Mouse (Mus musculus) frontal cortex, adult (tissue): ENCODE measurements at regions not wholly inside any gene's neighbourhood (a gene's known extent, or its start where the extent isn't known, plus 50 kb on each side); places are given as distances from the start of the nearest gene placed in this dataset.
"Not testable (repeated sequence)": the region's sequence is repeated elsewhere in the genome, so short reads cannot be mapped to it uniquely, and the experiment has no call there.

Source experiments
- ATAC-seq: cut with Nextera tagmentation; 2 replicates; pipeline ENCODE4 v1.9.2; 2017; ENCODE audit warnings: mild to moderate bottlenecking, moderate library complexity, mixed read lengths; ENCODE audit not compliant: low TSS enrichment

- ATAC-seq: no peak
These were observed 267.0 kb upstream of the Tmpo start for GRCm38 (mm10) chr10:91447974-91448703.

DNA sequence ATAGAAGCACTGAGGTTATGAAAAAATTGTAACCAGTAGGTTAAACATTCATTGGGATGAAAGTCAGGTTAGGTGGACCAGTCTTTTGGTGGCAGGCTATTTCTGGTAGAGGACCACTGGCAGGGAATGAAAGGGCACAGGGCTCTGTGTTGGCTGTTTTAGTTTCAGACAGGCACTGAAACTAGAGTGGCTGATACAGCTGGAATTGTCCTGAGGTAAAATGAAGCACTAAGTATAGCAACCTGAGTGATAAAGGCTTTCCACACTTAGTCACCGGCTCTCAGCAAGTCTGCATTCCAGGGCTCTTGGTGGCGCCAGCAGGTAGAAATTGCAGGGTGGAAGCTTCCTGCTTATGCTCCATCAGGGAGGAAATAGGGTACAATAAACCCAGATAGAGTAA is 262.2 kb upstream of the Tmpo start:
- no peak for ATAC-seq

GRCm38 (mm10) chr10:91440051-91440450 is 258.9 kb upstream of the Tmpo start:
- no peak for ATAC-seq

DNA sequence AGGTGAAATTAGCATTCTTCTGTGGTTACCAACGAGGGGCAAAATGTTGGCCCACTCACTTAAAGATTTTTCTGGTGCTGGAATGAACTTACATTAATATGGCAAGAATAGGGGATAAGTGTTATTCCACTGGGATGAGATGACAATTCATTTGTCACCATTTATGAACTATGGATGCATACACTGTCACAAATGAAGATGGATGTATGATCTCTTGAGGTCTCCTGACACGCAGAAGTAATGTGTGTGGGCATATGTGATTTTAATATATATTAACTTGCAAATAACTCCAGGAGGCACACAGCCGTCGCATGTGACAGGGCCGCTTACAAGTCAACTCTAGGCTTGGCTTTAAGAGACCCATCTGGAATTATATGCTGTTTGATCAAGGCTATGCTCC is 256.8 kb upstream of the Tmpo start:
- ATAC-seq: no peak

- no peak for ATAC-seq
These were observed 255.0 kb upstream of the Tmpo start for GRCm38 (mm10) chr10:91436091-91436569.

GRCm38 (mm10) chr10:91430281-91430680 is 249.2 kb upstream of the Tmpo start:
- peak; percentile 50; the same call in 1 of the 2 replicates for ATAC-seq

DNA sequence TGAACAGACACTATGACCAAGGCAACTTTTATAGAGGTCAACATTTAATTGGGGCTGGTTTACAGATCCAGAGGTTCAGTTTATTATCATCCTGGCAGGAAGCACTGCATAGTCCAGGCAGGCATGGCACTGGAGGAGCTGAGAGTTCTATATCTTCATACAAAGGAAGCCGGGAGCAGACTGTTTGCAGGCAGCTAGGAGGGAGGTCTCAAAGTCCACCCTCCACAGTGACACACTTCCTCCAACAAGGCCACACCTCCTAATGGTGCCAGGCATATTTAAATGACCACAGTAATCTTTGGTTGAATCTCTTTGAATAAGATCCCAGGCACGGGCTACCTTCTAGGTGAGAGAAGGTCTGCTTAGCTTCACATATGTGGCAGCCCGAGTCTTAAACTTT is 245.5 kb upstream of the Tmpo start:
- no peak for ATAC-seq

GRCm38 (mm10) chr10:91425625-91426385 is 244.7 kb upstream of the Tmpo start:
- not testable (repeated sequence) for ATAC-seq

GRCm38 (mm10) chr10:91424786-91425185 is 243.7 kb upstream of the Tmpo start:
- ATAC-seq: no peak

DNA sequence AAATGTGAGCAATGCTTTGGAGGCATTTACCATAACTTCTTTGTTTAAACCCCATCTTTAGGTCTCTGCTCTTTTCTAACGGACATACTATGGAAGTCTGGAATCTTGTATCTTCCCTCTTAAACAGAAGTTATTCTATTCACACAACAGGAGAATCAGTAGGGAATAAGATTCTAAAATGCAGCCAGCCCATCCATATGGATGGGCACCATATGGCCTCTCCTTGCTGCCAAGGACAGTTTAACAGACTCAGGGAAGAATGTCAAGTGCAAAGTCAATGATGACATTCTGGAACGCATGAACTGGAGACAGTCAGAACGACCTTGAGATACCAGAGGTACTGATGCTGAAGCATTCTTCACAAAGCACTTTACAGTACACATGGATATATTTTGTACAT is 206.1 kb upstream of the Tmpo start:
- peak; percentile 62 for ATAC-seq

DNA sequence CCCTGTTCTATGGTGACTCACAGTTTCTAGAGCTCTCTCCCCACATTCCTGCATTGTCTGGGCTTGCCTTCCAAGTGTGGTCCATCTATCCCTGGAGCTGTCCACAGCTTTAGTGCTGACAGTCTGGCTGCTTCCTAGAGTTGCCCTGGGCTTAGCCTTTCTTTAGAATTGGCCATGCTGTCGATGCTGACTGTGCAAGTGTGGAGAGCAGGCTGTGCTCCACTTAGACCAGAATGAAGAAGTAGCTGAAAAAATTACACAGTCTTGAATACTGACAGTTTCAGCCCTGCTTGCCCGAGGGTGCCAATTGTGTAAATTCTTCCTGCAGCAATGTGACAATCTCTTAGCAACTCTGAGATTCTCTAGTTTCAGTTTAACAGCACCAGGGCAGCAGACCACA is 203.3 kb upstream of the Tmpo start:
- peak; percentile 85 for ATAC-seq

GRCm38 (mm10) chr10:91376683-91377082 is 195.6 kb upstream of the Tmpo start:
- no peak for ATAC-seq

GRCm38 (mm10) chr10:91367488-91367887 is 186.4 kb upstream of the Tmpo start:
- ATAC-seq: no peak

DNA sequence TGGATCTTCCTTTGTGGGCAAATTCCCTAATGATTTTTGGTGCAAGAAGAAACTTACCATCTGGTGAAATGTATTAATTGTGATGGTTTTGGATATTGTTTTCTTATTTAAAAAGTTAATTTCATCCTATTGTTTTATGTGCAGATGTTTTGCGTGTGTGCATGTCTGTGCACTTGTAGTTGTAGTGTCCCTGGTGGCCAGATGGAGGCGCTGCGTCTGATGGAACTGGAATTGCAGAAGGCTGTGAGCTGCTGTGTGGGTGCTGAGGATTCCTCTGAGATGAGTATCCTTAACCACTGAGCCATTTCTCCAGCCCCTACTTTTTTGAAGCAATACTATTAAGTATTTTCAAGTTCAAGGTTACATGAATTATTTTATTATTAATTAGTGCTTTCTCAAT is 181.5 kb upstream of the Tmpo start:
- no peak for ATAC-seq

- no peak for ATAC-seq
These were observed 180.5 kb upstream of the Tmpo start for GRCm38 (mm10) chr10:91361621-91362020.

DNA sequence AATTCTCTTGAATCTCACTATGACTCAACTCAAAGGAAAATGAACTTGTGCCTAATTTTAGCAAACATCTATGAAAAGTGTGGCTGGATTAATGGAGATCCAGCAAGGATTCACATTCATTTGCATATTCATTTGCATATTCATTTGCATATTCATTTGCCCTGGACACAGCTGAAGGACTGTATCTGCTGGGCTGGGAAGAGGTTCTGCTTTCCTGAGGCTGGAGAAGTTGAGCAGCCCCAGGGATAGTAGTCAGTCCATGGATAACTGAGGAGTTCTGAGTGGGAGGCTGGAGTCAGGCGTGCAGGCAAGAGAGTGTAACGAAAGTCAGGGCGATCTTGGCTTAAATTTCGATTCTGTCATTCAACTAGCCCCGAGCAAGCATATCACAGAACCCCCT is 164.3 kb upstream of the Tmpo start:
- peak; percentile 27; the same call in 1 of the 2 replicates for ATAC-seq

- ATAC-seq: no peak
These were observed 161.0 kb upstream of the Tmpo start for GRCm38 (mm10) chr10:91342083-91342482.

GRCm38 (mm10) chr10:91339361-91339760 is 158.2 kb upstream of the Tmpo start:
- ATAC-seq: no peak

DNA sequence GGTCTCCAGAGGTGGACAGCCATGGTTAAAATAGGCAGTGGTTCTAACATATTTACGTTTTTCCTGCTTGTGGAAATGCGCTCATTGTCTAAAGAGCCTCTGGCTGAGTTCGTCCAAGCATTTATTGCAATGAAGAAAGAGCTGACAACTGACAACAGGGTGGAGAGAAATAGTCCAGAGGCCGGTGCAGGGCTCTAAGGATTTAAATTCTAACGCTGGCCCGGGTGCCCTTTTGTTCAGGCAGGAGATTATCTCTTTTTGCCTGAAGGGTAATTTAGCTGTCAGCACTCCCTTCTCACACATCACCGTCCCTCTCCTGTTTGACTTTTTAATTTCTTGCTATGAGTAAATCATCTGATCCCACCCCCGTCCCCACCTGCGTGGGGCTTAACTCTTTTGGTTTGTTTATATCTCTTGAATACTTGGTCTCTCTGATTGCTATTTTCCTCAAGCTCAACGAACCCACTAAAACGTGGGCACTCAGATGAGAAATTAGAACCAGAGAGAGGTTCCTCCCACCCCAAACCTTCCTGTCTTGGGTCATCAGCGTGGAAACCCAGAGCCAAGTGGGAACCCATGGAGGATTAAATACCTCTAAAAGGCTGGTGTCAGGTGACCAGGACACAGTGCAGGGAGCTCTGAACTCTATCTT is 145.7 kb upstream of the Tmpo start:
- ATAC-seq: no peak

DNA sequence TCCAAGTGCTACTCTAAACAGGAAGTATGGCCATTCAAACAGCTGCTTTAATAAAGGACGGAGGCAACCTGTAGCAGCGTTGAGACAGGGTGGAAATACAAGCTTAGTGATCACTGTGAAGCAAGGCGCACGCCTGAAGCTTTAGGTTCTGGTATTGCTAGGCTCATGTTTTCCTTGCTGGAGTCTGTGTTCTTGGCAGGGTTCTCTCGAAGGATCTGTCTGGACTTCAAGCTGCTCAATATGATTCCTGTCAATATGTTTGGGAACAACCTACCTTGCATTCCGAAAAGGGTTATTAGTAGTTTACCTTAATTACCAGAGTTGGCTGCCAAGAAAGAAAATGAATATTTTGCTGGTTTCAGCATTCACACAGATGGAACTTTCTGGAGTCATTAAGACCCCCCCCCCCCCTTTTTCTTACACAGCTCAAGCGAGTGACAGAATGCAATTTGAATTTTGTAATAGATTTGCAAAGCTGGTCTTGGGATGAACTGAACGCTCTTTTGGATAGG is 145.1 kb upstream of the Tmpo start:
- ATAC-seq: no peak

GRCm38 (mm10) chr10:91321226-91321625 is 140.1 kb upstream of the Tmpo start:
- no peak for ATAC-seq

DNA sequence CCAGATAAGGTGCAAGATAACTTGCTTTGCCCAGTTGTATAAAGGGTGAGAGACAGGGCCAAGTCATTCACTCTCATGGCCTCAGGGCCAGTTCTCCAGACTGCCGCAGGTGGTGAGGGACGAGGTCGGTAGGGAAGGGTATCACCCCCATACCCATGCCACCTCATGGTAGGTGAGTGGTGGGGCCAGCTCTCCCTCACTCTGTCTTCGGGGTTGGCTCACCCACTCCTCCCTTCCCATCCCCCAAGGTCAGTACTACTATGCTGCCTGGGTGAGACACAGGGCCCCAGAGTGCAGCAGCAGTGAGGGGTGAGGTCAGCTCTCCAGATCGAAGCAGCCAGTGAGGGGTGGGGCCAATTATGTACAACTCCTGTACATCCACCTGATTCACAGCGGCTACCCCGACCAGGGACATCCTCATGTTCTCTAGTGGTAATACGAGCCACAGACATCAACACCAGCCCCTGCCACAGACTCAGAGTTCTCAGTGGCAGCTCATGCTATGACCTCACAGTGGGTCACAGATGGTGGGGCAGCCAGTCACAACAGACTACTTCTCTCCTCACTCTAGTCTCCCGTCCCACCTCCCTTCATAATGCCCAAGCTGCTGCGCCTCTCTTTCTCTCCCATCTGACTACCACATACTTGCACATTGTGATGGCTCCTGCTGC is 138.5 kb upstream of the Tmpo start:
- no peak for ATAC-seq
